Mouse (Mus musculus): ENCODE data around the gene Fastkd1.

- TF ChIP-seq CTCF (IDR thresholded peaks at IDR 0.05; ENCODE audit: low read depth) (no peak), EP300 (IDR thresholded peaks at IDR 0.05; ENCODE audit: low read depth) (no peak)
Observed at GRCm38 (mm10) chr2:69667656-69668055, 45.7 kb downstream of the Fastkd1 start.
